9 mouse cellular contexts compared by ENCODE assay signal in the genomic region with DNA sequence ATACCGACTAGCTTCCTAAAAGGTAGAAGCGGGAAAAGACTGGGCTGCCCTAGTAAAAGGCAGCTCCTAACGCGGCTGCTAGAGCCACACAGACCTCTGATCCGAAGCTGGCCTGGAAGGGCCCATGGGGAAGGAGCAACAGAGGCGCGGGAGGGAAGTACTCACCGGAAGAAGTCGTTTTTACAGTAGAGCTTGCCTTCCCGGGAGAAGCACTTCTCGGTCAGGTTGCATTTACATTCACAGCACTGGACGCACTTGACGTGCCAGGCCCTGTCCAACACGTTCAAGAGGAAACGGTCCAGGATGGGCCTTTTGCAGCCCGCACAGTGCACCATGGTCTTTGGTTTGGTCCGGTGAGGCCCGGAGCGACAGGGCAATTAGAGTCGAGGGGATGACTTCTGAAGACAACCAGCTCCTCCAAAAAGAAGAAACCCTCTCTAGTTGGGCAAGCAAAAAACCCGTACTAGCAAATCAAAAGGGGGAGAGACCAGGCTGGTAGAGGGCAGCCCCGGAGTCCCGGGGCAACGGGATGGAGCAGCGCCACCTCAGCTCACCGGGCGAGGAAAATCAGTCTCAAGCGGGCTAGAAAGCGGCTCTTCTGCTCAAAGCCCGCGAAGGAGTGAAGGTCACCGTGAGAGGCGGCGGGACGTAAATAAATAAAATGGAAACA. TPM values are rescaled to one million over a fixed set of nuclear protein-coding genes. Genes with fewer than 3 reads are reported as not detected.
DNase-seq lines count a peak whose midpoint lies in the region; ATAC-seq lines count a peak whose summit lies in the region.
"Had no signal": no experiment of that assay in that cellular context is flagged by ENCODE, and none has a peak within 500 bp of the region (broad histone marks: within the 10 kb centered on the region; RNA-seq: fewer than 3 reads in every experiment).

No protein-coding gene starts in this region.

- no peaks in the 10 kb centered on the region; the same call in 1 of the 2 replicates for H3K9me3 ChIP-seq in forebrain, embryonic 11.5 days (ENCODE audit: control insufficient read depth, low read length)

- peaks cover 16% of the 10 kb centered on the region; the same call in 1 of the 2 replicates for H3K4me1 ChIP-seq in forebrain, embryonic 11.5 days (replicated peaks; ENCODE audit: control insufficient read depth, insufficient read depth, low read length)

- no peak overlapping the region for H3K27ac ChIP-seq in forebrain, embryonic 11.5 days (ENCODE audit: low read depth, low read length)
- H3K27ac ChIP-seq: macrophage had no signal

- DNase-seq in ovary, postnatal 36 days (ENCODE audit: low spot score) = peak; percentile 9
- no peak for DNase-seq in ovary, postnatal 10 days (ENCODE audit: low spot score)
- peak; percentile 61 for DNase-seq in forebrain, embryonic 11.5 days (ENCODE audit: low spot score)
- peak; percentile 56 for DNase-seq in kidney, adult 9 months
- peak; percentile 71 for DNase-seq in neural tube, embryonic 10.5 days (ENCODE audit: extremely low spot score, low spot score)
- no peak for DNase-seq in right cerebral cortex, postnatal 36 days (ENCODE audit: low spot score in 2 of 2)
- DNase-seq in urinary bladder, postnatal 4 days (ENCODE audit: low spot score in 2 of 2) = no peak
- DNase-seq in left cerebral cortex, adult 9 months (ENCODE audit: low spot score in 2 of 2) = no peak

- peak overlapping the region; percentile 45 for H3K4me3 ChIP-seq in forebrain, embryonic 11.5 days (ENCODE audit: low read depth, low read length)

- ATAC-seq in forebrain, embryonic 11.5 days (replicated peaks; ENCODE audit: low FRiP score) = no peak

- H3K36me3 ChIP-seq in forebrain, embryonic 11.5 days (ENCODE audit: control insufficient read depth, insufficient read depth, low read length) = no peaks in the 10 kb centered on the region

- peaks cover 99% of the 10 kb centered on the region for H3K27me3 ChIP-seq in forebrain, embryonic 11.5 days (ENCODE audit: control insufficient read depth, insufficient read depth, low read length)

- H3K9ac ChIP-seq in forebrain, embryonic 11.5 days (ENCODE audit: low read length) = peak overlapping the region; percentile 20; the same call in 1 of the 2 replicates

- H3K4me2 ChIP-seq in forebrain, embryonic 11.5 days (ENCODE audit: low read depth, low read length, severe bottlenecking) = peak overlapping the region; percentile 93; the same call in 1 of the 2 replicates

- under 1% methylated on average over 35 of the region's 35 CpGs for WGBS in forebrain, embryonic 11.5 days

RNA-seq across cellular contexts. Expression of a gene that starts 1.4 kb away (rescaled TPM):
- polyA plus RNA-seq in forebrain, embryonic 11.5 days (2014; fragmentation: Nextera tagmentation; extraction: Ambion mirVana) = 9.4 and 10.9 TPM in 2 replicates
- polyA plus RNA-seq: macrophage had no signal

RNA-seq across cellular contexts. Expression of a gene that starts 10.7 kb away (rescaled TPM):
- polyA plus RNA-seq in forebrain, embryonic 11.5 days (2014; fragmentation: Nextera tagmentation; extraction: Ambion mirVana) = 53.6 and 54.8 TPM in 2 replicates

Comparison
In these comparisons a context has a peak if more than half of its experiments do, and no peak if none do; other contexts are left out.
1. DNase-seq: peak in ovary, postnatal 36 days (single experiment), forebrain, embryonic 11.5 days (single experiment), kidney, adult 9 months (single experiment) and neural tube, embryonic 10.5 days (single experiment); none in ovary, postnatal 10 days (single experiment), right cerebral cortex, postnatal 36 days (0 of 2), urinary bladder, postnatal 4 days (0 of 2) and left cerebral cortex, adult 9 months (0 of 2).